In genomic region chr10:62338626-62339025, GRCm38 (mm10) we compare ENCODE assay signal across 8 mouse cellular contexts. TPM values are rescaled to one million over a fixed set of nuclear protein-coding genes. Genes with fewer than 3 reads are reported as not detected.
DNase-seq lines count a peak whose midpoint lies in the region; ATAC-seq lines count a peak whose summit lies in the region.

No protein-coding gene starts in this region.

- H3K9me3 ChIP-seq in lung, embryonic 16.5 days (ENCODE audit: control insufficient read depth, low read length): no peaks in the 10 kb centered on the region
- H3K9me3 ChIP-seq in forebrain, embryonic 13.5 days (replicated peaks): no peaks in the 10 kb centered on the region
- H3K9me3 ChIP-seq in midbrain, embryonic 12.5 days: no peaks in the 10 kb centered on the region

- no peaks in the 10 kb centered on the region for H3K36me3 ChIP-seq in lung, embryonic 16.5 days (ENCODE audit: control insufficient read depth, insufficient read depth, low read length)
- H3K36me3 ChIP-seq in forebrain, embryonic 13.5 days (ENCODE audit: poor library complexity, severe bottlenecking): no peaks in the 10 kb centered on the region
- no peaks in the 10 kb centered on the region for H3K36me3 ChIP-seq in midbrain, embryonic 12.5 days

- peak overlapping the region; percentile 53 for H3K4me3 ChIP-seq in lung, embryonic 16.5 days (ENCODE audit: low read length)
- H3K4me3 ChIP-seq in forebrain, embryonic 13.5 days: peak overlapping the region; percentile 75; the same call in 1 of the 2 replicates
- H3K4me3 ChIP-seq in midbrain, embryonic 12.5 days: peak overlapping the region; percentile 69; the same call in 1 of the 2 replicates

- intact Hi-C loops in left cerebral cortex, postnatal 25 days (cut with DNase I): loop anchor here (5.0 kb wide), 1 partner anchor 56 kb away; no protein-coding TSS in a partner anchor

- 31% methylated on average over 5 of the region's 5 CpGs for WGBS in lung, embryonic 16.5 days
- 36% methylated on average over 5 of the region's 5 CpGs for WGBS in forebrain, embryonic 13.5 days
- WGBS in midbrain, embryonic 12.5 days: 21% methylated on average over 5 of the region's 5 CpGs

- peak overlapping the region; percentile 95 for H3K4me2 ChIP-seq in lung, embryonic 16.5 days (ENCODE audit: low read depth, low read length)
- H3K4me2 ChIP-seq in forebrain, embryonic 13.5 days: peak overlapping the region; percentile 91
- peak overlapping the region; percentile 86 for H3K4me2 ChIP-seq in midbrain, embryonic 12.5 days (replicated peaks)

- H3K27ac ChIP-seq in lung, embryonic 16.5 days (ENCODE audit: low read length): no peak overlapping the region
- H3K27ac ChIP-seq in forebrain, embryonic 13.5 days: no peak overlapping the region
- no peak overlapping the region for H3K27ac ChIP-seq in midbrain, embryonic 12.5 days (replicated peaks)

- no peaks in the 10 kb centered on the region for H3K27me3 ChIP-seq in lung, embryonic 16.5 days (ENCODE audit: control insufficient read depth, insufficient read depth, low read depth, low read length)
- no peaks in the 10 kb centered on the region for H3K27me3 ChIP-seq in forebrain, embryonic 13.5 days
- H3K27me3 ChIP-seq in midbrain, embryonic 12.5 days: peaks cover 13% of the 10 kb centered on the region

- DNase-seq in lung, postnatal 14 days: no peak
- peak; percentile 72 for DNase-seq in kidney, adult 18-20 months
- DNase-seq in layer of hippocampus, adult 11-12 months (ENCODE audit: low spot score): no peak
- no peak for DNase-seq in left cerebral cortex, postnatal 25 days (ENCODE audit: low spot score in 2 of 2)
- no peak for DNase-seq in embryo, embryonic 10.5 days (ENCODE audit: low spot score)

- ATAC-seq in lung, embryonic 16.5 days (ENCODE audit: low read depth): no peak
- ATAC-seq in forebrain, embryonic 13.5 days: no peak
- ATAC-seq in midbrain, embryonic 12.5 days (ENCODE audit: low FRiP score, low read depth): no peak

- no peak overlapping the region for H3K9ac ChIP-seq in lung, embryonic 16.5 days (ENCODE audit: low read length)
- H3K9ac ChIP-seq in forebrain, embryonic 13.5 days: no peak overlapping the region
- no peak overlapping the region for H3K9ac ChIP-seq in midbrain, embryonic 12.5 days (replicated peaks)

- peaks cover 38% of the 10 kb centered on the region for H3K4me1 ChIP-seq in lung, embryonic 16.5 days (replicated peaks; ENCODE audit: control insufficient read depth, insufficient read depth, low read length)
- H3K4me1 ChIP-seq in forebrain, embryonic 13.5 days: peaks cover 42% of the 10 kb centered on the region
- peaks cover 38% of the 10 kb centered on the region for H3K4me1 ChIP-seq in midbrain, embryonic 12.5 days

RNA-seq across cellular contexts. Expression of gene Hk1, which starts 41.1 kb away (rescaled TPM):
- 39.3 and 46.0 TPM in 2 replicates for polyA plus RNA-seq in lung, embryonic 16.5 days (2015; fragmentation: Nextera tagmentation; extraction: Ambion mirVana)
- polyA plus RNA-seq in forebrain, embryonic 13.5 days (2015; fragmentation: Nextera tagmentation; extraction: Ambion mirVana): 39.5 and 46.8 TPM in 2 replicates
- 40.6 and 44.5 TPM in 2 replicates for polyA plus RNA-seq in midbrain, embryonic 12.5 days (2016; fragmentation: Nextera tagmentation; extraction: Ambion mirVana)
- 100 to 1,000 TPM; 305 to 321 TPM for total RNA-seq in left cerebral cortex, postnatal 25 days (2021)
